Mouse (Mus musculus) right cerebral cortex, postnatal 36 days (tissue): ENCODE measurements around the gene Syt16.
A peak's percentile ranks its signal among the peaks of the same experiment; 100 is the strongest.

Experiments
- DNase-seq, 2 experiments: peaks; one replicate each; pipeline ENCODE4 v3.0.0; 2022; ENCODE audit warnings: low spot score in 2 of 2, mixed read lengths in 1 of 2

Syt16 gene

DNA sequence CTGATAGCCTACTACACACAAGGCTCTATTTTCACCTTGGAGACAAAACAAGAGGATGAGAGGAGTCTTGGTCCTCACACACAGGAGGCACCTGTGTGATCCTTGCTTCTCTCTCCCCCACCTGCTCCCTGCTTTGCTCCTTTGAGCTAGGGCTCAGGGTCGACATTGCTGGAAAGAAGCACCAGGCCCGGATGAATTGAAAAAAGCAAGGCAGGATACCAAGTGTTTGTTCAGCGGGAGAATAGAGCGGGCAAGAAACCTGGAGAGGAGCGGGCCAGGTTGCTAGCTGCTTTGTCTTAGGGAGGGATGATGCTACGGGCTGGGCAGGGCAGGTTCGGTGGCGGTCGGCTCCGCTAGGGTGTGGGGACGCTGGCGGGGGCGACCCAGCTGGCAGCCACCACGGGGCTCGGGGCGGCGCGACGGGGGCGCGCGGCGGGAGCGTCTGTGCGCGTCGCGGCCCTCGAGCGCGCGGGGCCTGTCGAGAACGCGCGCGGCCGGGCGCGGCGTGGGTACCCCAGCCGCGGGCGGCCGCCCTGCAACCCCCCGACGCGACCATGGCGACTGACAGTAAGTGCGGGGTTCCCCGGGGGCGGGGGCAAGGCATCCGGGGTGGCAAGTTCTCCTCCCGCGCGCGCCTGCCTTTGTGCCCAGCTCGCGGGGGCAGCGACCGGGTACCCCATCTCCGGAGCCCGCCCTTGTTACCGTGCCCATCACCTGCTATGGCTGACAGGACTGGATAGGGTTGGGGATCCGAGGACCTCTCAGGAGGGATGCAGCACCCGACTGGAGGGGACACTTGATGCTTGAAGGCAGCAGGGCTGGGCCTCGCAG, at the start of gene Syt16:
Gene Syt16, plus strand, starts transcription at position 365 of the 831 bp plus-strand sequence.
- peak; percentile 34 to 59 for DNase-seq

DNA sequence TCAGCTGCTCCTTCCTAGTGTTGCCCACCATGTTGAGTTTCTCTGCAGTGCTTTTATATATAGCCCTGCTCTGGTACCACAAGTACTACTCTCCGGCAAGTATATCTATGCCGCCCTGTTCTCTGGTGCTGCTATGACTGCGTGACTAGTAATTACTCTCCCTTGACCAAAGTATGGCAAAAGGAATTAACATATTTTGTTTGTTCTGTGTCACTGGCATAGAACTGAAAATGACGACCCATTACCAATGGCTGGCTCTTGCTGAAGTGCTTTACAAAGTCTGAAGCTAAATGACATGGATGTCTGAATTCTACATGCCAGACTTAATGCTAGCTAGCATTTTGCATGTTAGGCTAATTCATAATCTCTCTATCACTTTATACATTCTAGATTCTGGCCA, 49.0 kb upstream of the Syt16 start:
- no peak for DNase-seq

GRCm38 (mm10) chr12:73949318-73950058, 48.0 kb upstream of the Syt16 start:
- peak; percentile 38 to 45 for DNase-seq

GRCm38 (mm10) chr12:73952879-73953278, 44.6 kb upstream of the Syt16 start:
- peak in 1 of 2 experiments; percentile 29 for DNase-seq

- no peak for DNase-seq
Observed at GRCm38 (mm10) chr12:73953420-73954186, 43.9 kb upstream of the Syt16 start.

- no peak for DNase-seq
Observed at GRCm38 (mm10) chr12:73954785-73955184, 42.7 kb upstream of the Syt16 start.

DNA sequence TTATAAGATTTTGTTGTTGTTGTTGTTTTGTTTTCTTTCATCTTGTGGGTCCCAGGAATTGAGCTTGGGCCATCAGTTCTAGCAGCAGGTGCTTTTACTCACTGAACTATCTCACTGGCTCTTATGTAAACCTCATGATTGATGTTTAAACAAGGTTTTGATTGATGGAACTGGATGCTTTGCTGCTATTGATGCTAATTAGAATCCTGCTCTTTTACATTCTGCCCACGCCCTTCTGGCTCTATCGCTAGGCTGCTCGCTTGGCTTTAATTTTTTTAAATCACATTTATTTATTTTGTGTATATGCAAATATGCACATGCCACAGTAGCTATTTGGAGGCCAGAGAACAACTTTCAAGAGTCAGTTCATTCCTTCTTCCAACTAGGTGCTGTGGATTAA, 39.8 kb upstream of the Syt16 start:
- DNase-seq: peak in 1 of 2 experiments; percentile 28

- no peak for DNase-seq
Observed at GRCm38 (mm10) chr12:73958830-73959229, 38.6 kb upstream of the Syt16 start.

DNA sequence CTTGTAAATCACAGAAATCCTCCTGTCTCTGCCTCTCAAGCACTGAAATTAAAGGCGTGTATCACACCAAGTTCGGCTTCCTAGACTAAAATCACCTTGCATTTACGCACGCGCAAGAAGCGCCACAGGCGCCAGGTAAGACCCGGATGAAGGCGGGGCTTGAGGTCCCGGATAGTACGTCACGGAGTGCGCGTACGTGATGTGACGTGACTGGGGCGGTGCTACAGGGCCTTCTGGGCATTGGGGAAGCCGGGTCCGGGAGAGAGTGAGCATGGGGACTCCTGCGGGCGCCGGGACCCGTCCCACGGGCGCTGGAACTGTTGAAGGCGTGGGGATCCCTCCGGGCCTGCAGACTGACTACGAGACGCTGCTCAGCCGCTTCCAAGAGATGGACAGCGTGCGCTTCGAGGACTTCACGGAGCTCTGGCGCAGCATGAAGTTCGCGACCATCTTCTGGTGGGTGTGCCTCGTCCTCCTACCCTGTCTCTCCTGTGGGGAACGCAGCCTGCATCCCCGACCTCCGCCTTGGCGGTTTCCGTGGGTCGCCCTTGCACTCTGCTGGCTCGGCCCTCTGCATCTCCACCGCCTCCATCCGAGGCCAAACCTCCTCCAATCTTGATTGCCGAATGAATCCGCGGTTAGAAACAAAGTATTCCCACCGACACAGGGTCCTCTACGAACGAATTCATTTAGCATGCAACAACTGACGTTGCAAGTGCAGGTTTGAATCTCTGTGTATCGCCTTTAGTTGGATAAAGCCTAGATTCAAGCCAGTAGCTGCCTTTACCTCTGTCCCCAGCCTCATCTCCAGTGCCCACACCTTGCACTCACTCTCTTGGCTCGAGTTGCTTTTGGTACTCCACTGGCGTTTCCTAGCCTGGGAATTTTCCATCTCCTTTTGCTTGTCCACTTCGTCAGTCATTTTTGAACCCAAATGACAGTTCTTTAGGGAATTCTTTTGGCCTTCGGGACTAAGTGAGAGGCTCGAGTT, 32.9 kb upstream of the Syt16 start, which contains the start of gene Snapc1:
Gene Snapc1, plus strand, starts transcription at position 191 of the 991 bp plus-strand sequence.
- DNase-seq: peak; percentile 96

- no peak for DNase-seq
Observed at GRCm38 (mm10) chr12:73969142-73969541, 28.3 kb upstream of the Syt16 start.

GRCm38 (mm10) chr12:73974584-73974983, 22.9 kb upstream of the Syt16 start:
- no peak for DNase-seq

- DNase-seq: no peak
Observed at GRCm38 (mm10) chr12:73978144-73978543, 19.3 kb upstream of the Syt16 start.

GRCm38 (mm10) chr12:73979667-73980066, 17.8 kb upstream of the Syt16 start:
- no peak for DNase-seq

DNA sequence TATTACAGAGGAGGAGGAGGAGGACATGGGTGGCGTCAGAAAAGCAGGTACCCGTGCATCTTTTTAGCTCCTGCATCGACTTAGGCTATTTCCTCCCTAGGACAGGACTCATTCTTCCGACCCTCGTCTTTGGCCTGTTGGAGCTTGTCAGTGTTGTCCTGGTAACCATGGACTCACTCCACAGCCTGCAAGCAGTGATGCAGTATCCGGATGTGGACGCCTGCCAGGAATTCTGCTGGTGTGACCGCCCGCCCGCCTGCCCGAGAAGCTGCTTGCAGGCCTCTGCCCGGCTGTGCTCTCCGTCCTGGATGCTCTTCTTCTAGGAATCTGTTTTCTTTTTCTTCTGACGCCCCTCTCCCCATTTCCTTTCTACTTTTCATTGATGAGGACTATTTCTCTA, 14.9 kb upstream of the Syt16 start:
- DNase-seq: peak; percentile 71 to 78

GRCm38 (mm10) chr12:73986299-73986698, 11.2 kb upstream of the Syt16 start:
- DNase-seq: no peak

DNA sequence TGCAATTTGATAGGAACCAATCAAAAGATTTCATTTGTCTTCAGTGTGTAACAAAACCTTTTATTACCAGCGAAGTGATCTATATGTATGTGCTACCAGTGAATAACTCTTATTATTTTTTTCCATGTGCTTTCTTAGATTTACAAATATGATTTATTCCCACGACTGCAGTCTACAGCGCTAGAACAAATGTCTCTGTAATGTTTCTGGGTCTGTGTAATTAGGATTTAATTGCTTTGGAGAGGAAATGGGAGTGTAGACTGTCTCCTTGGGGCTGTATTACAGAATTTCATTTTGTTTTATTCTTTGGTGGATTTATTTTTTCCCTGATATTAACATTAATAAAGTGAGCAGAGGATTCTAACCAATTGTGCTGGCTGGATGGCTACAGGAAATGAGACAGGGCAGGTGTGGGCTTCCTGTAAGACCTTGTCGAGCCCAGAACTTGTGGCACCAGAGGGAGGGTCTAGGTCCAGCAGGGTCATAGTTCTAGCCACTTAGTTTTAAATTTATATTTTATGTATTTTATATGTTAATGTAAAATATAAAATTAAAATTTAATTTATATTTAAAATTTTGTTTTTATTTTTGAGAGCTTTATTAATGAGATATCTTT, 9.0 kb upstream of the Syt16 start:
- no peak for DNase-seq

DNA sequence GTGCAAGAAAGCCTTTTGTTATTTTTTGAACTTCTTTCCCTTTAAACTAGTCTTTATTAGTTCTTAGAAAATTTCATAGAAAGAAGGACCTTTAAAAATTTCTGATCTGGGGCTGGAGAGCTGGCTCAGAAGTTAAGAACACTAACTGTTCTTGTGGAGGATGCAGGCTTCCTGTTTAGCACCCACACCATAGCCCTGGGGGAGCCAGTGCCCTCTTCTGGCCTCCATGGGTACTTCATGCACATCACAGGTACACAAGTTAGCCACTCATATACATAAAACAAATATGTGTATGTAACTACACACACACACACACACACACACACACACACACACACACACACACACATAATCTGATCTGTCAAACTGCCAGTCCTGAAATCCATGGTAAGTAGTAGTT, 7.9 kb upstream of the Syt16 start:
- no peak for DNase-seq

- DNase-seq: peak in 1 of 2 experiments; percentile 25
Observed at GRCm38 (mm10) chr12:73996906-73997296, 560 bp upstream of the Syt16 start.

- no peak for DNase-seq
Observed at GRCm38 (mm10) chr12:73998128-73998456, 631 bp downstream of the Syt16 start.

DNA sequence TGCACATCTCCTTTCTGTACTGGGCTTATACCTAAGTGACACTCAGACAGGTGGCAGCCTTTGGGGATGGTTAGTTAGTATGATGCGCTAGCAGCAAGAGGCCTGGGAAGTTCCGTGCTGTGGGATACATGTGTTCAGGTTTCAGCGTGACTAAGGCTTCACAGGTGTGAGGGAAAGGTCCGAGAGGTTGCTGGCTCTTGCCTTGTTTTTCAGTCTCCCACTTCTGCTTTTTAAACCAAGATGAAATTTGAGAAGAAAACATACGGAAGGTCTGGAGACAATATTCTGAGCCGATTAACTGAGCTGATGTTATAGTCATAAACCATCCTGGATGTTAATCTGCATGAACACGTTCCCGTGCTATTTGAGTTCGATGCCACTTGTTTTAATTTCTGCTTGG, 5.0 kb downstream of the Syt16 start:
- DNase-seq: no peak
